In genomic region chr2:59779355-59779754, GRCm38 (mm10) we compare ENCODE assay signal across 12 mouse cellular contexts.
DNase-seq lines count a peak whose midpoint lies in the region; ATAC-seq and TF ChIP-seq lines count a peak whose summit lies in the region.
"Had no signal": no experiment of that assay in that cellular context is flagged by ENCODE, and none has a peak within 500 bp of the region (broad histone marks: within the 10 kb centered on the region; RNA-seq: fewer than 3 reads in every experiment).

No protein-coding gene starts in this region.

- no peaks in the 10 kb centered on the region for H3K36me3 ChIP-seq in ES-Bruce4 (ENCODE audit: control insufficient read depth, insufficient read depth, low read length, poor library complexity, severe bottlenecking)
- peaks cover 7% of the 10 kb centered on the region for H3K36me3 ChIP-seq in embryonic facial prominence, embryonic 14.5 days (ENCODE audit: control insufficient read depth, insufficient read depth, low read length)
- H3K36me3 ChIP-seq: heart, embryonic 15.5 days had no signal

- no peak for TF ChIP-seq CTCF in ES-Bruce4 (IDR thresholded peaks at IDR 0.05; ENCODE audit: low read depth, low read length)

- peak overlapping the region; percentile 22 for H3K27ac ChIP-seq in ES-Bruce4 (ENCODE audit: insufficient read depth, low read length)
- peak overlapping the region; percentile 52; the same call in 1 of the 2 replicates for H3K27ac ChIP-seq in embryonic facial prominence, embryonic 14.5 days (replicated peaks; ENCODE audit: low read depth, low read length)
- H3K27ac ChIP-seq: heart, embryonic 15.5 days; left cerebral cortex, adult 2 months had no signal

- no peak overlapping the region for H3K9ac ChIP-seq in ES-Bruce4 (ENCODE audit: low read depth, poor library complexity, severe bottlenecking)
- no peak overlapping the region for H3K9ac ChIP-seq in embryonic facial prominence, embryonic 14.5 days (ENCODE audit: low read depth, low read length)
- H3K9ac ChIP-seq: heart, embryonic 15.5 days had no signal

- no peaks in the 10 kb centered on the region for H3K9me3 ChIP-seq in ES-Bruce4 (replicated peaks; ENCODE audit: control insufficient read depth, insufficient read depth, low read length, poor library complexity, severe bottlenecking)
- H3K9me3 ChIP-seq in embryonic facial prominence, embryonic 14.5 days (ENCODE audit: control insufficient read depth, low read length) = no peaks in the 10 kb centered on the region
- H3K9me3 ChIP-seq: heart, embryonic 15.5 days had no signal

- no peak overlapping the region for H3K4me3 ChIP-seq in ES-Bruce4 (ENCODE audit: low read depth, low read length)
- H3K4me3 ChIP-seq in embryonic facial prominence, embryonic 14.5 days (ENCODE audit: low read depth, low read length) = no peak overlapping the region
- H3K4me3 ChIP-seq: heart, embryonic 15.5 days; left cerebral cortex, adult 2 months; myocyte had no signal

- TF ChIP-seq POLR2A in ES-Bruce4 (IDR thresholded peaks at IDR 0.05; ENCODE audit: insufficient read depth, low read length) = no peak

- DNase-seq in embryonic facial prominence, embryonic 14.5 days (ENCODE audit: low spot score) = peak; percentile 72
- DNase-seq in kidney, postnatal 4 days = peak; percentile 44 to 63
- DNase-seq in lung, postnatal 25 days (ENCODE audit: low spot score) = peak; percentile 53
- no peak for DNase-seq in left cerebral cortex, postnatal 14 days (ENCODE audit: low spot score in 2 of 2)
- DNase-seq in left cerebral cortex, postnatal 10 days (ENCODE audit: extremely low spot score in 1 of 2, low spot score in 2 of 2) = no peak
- DNase-seq in retina, embryonic 14.5 days (ENCODE audit: low spot score) = no peak
- DNase-seq in frontal cortex, adult 2 months (ENCODE audit: extremely low spot score in 1 of 2, low spot score in 1 of 2) = no peak
- DNase-seq: spleen, adult 18-20 months had no signal

- ATAC-seq in embryonic facial prominence, embryonic 14.5 days (ENCODE audit: low read depth) = no peak; the same call in 1 of the 2 replicates

- intact Hi-C loops in left cerebral cortex, postnatal 14 days (cut with DNase I) = no loop called here
- intact Hi-C loops in left cerebral cortex, postnatal 10 days (cut with DNase I) = no loop called here

- 0 out of 2 replicates have a peak overlapping the region, but pooled peaks have one; percentile 7 for H3K4me2 ChIP-seq in embryonic facial prominence, embryonic 14.5 days (ENCODE audit: low read depth, low read length)
- H3K4me2 ChIP-seq: heart, embryonic 15.5 days had no signal

- H3K4me1 ChIP-seq in ES-Bruce4 (ENCODE audit: control insufficient read depth, insufficient read depth, low read length) = peaks cover 9% of the 10 kb centered on the region
- H3K4me1 ChIP-seq in embryonic facial prominence, embryonic 14.5 days (ENCODE audit: control insufficient read depth, insufficient read depth, low read length) = peaks cover 24% of the 10 kb centered on the region

- WGBS in embryonic facial prominence, embryonic 14.5 days = 71% methylated on average over 10 of the region's 10 CpGs

- no peaks in the 10 kb centered on the region for H3K27me3 ChIP-seq in ES-Bruce4 (ENCODE audit: control insufficient read depth, insufficient read depth, low read length, poor library complexity, severe bottlenecking)
- H3K27me3 ChIP-seq in embryonic facial prominence, embryonic 14.5 days (replicated peaks; ENCODE audit: control insufficient read depth, insufficient read depth, low read length) = no peaks in the 10 kb centered on the region
- H3K27me3 ChIP-seq: heart, embryonic 15.5 days had no signal

- no peak for TF ChIP-seq EP300 in ES-Bruce4 (IDR thresholded peaks at IDR 0.05; ENCODE audit: insufficient read depth, low read depth, low read length)

Comparison
In these comparisons a context has a peak if more than half of its experiments do, and no peak if none do; other contexts are left out.
1. DNase-seq: peak in embryonic facial prominence, embryonic 14.5 days (single experiment), kidney, postnatal 4 days (2 of 2) and lung, postnatal 25 days (single experiment); none in left cerebral cortex, postnatal 14 days (0 of 2), left cerebral cortex, postnatal 10 days (0 of 2), retina, embryonic 14.5 days (single experiment) and frontal cortex, adult 2 months (0 of 2).